In genomic region chr5:8368328-8368692, GRCm38 (mm10) we compare ENCODE assay signal across 8 mouse cellular contexts. TPM values are rescaled to one million over a fixed set of nuclear protein-coding genes. Genes with fewer than 3 reads are reported as not detected.
A peak's percentile ranks its signal among the peaks of the same experiment; 100 is the strongest.
DNase-seq lines count a peak whose midpoint lies in the region; ATAC-seq and TF ChIP-seq lines count a peak whose summit lies in the region.

No protein-coding gene starts in this region.

- peaks cover 14% of the 10 kb centered on the region for H3K27me3 ChIP-seq in heart, embryonic 13.5 days (replicated peaks)
- peaks cover 19% of the 10 kb centered on the region; the same call in 1 of the 2 replicates for H3K27me3 ChIP-seq in hindbrain, embryonic 10.5 days (ENCODE audit: insufficient read depth, poor library complexity, severe bottlenecking)
- peaks cover 19% of the 10 kb centered on the region for H3K27me3 ChIP-seq in liver, postnatal 0 days (ENCODE audit: insufficient read depth, low read length)

- no peak overlapping the region for H3K27ac ChIP-seq in heart, embryonic 13.5 days (replicated peaks)
- H3K27ac ChIP-seq in ES-E14 (ENCODE audit: insufficient read depth, low read depth, low read length, poor library complexity, severe bottlenecking), result no peak overlapping the region
- peak overlapping the region; percentile 87 for H3K27ac ChIP-seq in hindbrain, embryonic 10.5 days
- no peak overlapping the region for H3K27ac ChIP-seq in liver, postnatal 0 days (ENCODE audit: low read depth)

- peak overlapping the region; percentile 85 for H3K4me3 ChIP-seq in heart, embryonic 13.5 days
- H3K4me3 ChIP-seq in ES-E14 (ENCODE audit: insufficient read depth in 1 of 2, low read depth in 1 of 2, low read length in 2 of 2, poor library complexity in 1 of 2, severe bottlenecking in 1 of 2), result peak overlapping the region; percentile 76 to 86; a peak in 3 of 4 replicates
- peak overlapping the region; percentile 74 for H3K4me3 ChIP-seq in hindbrain, embryonic 10.5 days
- peak overlapping the region; percentile 45 for H3K4me3 ChIP-seq in liver, postnatal 0 days (ENCODE audit: low read depth, low read length)

- H3K9me3 ChIP-seq in heart, embryonic 13.5 days, result no peaks in the 10 kb centered on the region
- H3K9me3 ChIP-seq in ES-E14 (ENCODE audit: control insufficient read depth, insufficient read depth, low read depth, low read length), result no peaks in the 10 kb centered on the region
- H3K9me3 ChIP-seq in hindbrain, embryonic 10.5 days, result no peaks in the 10 kb centered on the region
- H3K9me3 ChIP-seq in liver, postnatal 0 days (ENCODE audit: low read length), result no peaks in the 10 kb centered on the region

- no peak for ATAC-seq in heart, embryonic 13.5 days (ENCODE audit: extremely low read depth, insufficient number of reproducible peaks, low FRiP score, low TSS enrichment)
- no peak for ATAC-seq in liver, postnatal 0 days
- no peak for ATAC-seq in monocyte, adult 5-6 weeks (replicated peaks; ENCODE audit: insufficient number of reproducible peaks, low FRiP score, low TSS enrichment, poor library complexity, severe bottlenecking)
- no peak for ATAC-seq in erythroid progenitor cell, adult 5-6 weeks (replicated peaks; ENCODE audit: low FRiP score, poor library complexity, severe bottlenecking)

- 38% methylated on average over 7 of the region's 7 CpGs for WGBS in heart, embryonic 13.5 days
- 38% methylated on average over 7 of the region's 7 CpGs for WGBS in hindbrain, embryonic 10.5 days
- WGBS in liver, postnatal 0 days (ENCODE audit: insufficient replicate concordance), result 45% methylated on average over 7 of the region's 7 CpGs

- DNase-seq in heart, adult 9 months (ENCODE audit: low spot score in 2 of 2), result no peak
- no peak for DNase-seq in ES-E14 (ENCODE audit: low read depth, low spot score)
- DNase-seq in hindbrain, embryonic 10.5 days (ENCODE audit: low spot score), result no peak
- DNase-seq in liver, postnatal 0 days, result no peak
- DNase-seq in cerebellum, postnatal 4 days (ENCODE audit: low spot score in 2 of 2), result no peak

- H3K4me2 ChIP-seq in heart, embryonic 13.5 days, result peak overlapping the region; percentile 93
- H3K4me2 ChIP-seq in liver, postnatal 0 days (ENCODE audit: low read depth, low read length), result peak overlapping the region; percentile 76; the same call in 1 of the 2 replicates

- H3K36me3 ChIP-seq in heart, embryonic 13.5 days, result no peaks in the 10 kb centered on the region
- H3K36me3 ChIP-seq in ES-E14 (ENCODE audit: control insufficient read depth, insufficient read depth, low read length, poor library complexity, severe bottlenecking), result no peaks in the 10 kb centered on the region
- H3K36me3 ChIP-seq in hindbrain, embryonic 10.5 days, result no peaks in the 10 kb centered on the region
- H3K36me3 ChIP-seq in liver, postnatal 0 days (replicated peaks; ENCODE audit: insufficient read depth, low read length), result no peaks in the 10 kb centered on the region

- H3K4me1 ChIP-seq in heart, embryonic 13.5 days, result peaks cover 4% of the 10 kb centered on the region; the same call in 1 of the 2 replicates
- H3K4me1 ChIP-seq in ES-E14 (ENCODE audit: control insufficient read depth in 2 of 2, insufficient read depth in 2 of 2, low read length in 2 of 2, poor library complexity in 1 of 2), result no peaks in the 10 kb centered on the region
- peaks cover 7% of the 10 kb centered on the region for H3K4me1 ChIP-seq in hindbrain, embryonic 10.5 days (replicated peaks)
- no peaks in the 10 kb centered on the region; the same call in 1 of the 2 replicates for H3K4me1 ChIP-seq in liver, postnatal 0 days (ENCODE audit: insufficient read depth)

- no peak for TF ChIP-seq CTCF in liver, postnatal 0 days (IDR thresholded peaks at IDR 0.05; ENCODE audit: low read depth)

- TF ChIP-seq EP300 in liver, postnatal 0 days (IDR thresholded peaks at IDR 0.05; ENCODE audit: low read depth), result no peak

- peak overlapping the region; percentile 86 for H3K9ac ChIP-seq in heart, embryonic 13.5 days
- no peak overlapping the region for H3K9ac ChIP-seq in ES-E14 (ENCODE audit: insufficient read depth, low read depth, low read length, poor library complexity, severe bottlenecking)
- no peak overlapping the region for H3K9ac ChIP-seq in liver, postnatal 0 days (replicated peaks)

- in situ Hi-C loops in ES-E14 (cut with MboI; ENCODE audit: low sequenced_read_pairs in 2 of 2, unreplicated experiment in 2 of 2), result no loop called here

TF ChIP-seq in ES-E14, 5 proteins besides CTCF, POLR2A, EP300 and RAD21:
- TF ChIP-seq ZNF384 (IDR thresholded peaks at IDR 0.05; ENCODE audit: low read depth, low read length) (no peak), HCFC1 (IDR thresholded peaks at IDR 0.05; ENCODE audit: borderline replicate concordance, insufficient read depth, low read length) (no peak), MAFK (IDR thresholded peaks at IDR 0.05; ENCODE audit: insufficient read depth, low read depth, low read length) (no peak), CHD2 (IDR thresholded peaks at IDR 0.05; ENCODE audit: low read depth, low read length) (no peak), ZC3H11A (IDR thresholded peaks at IDR 0.05; ENCODE audit: borderline replicate concordance, low read depth, low read length) (no peak)

RNA-seq across cellular contexts. Expression of gene Adam22, which starts 0.3 kb away (rescaled TPM):
- 6.9 TPM in 2 replicates for polyA plus RNA-seq in heart, embryonic 13.5 days (2015; fragmentation: Nextera tagmentation; extraction: Ambion mirVana)
- total RNA-seq in ES-E14 (2012; rRNA removed), result 11.5 and 14.9 TPM in 2 replicates
- 6.9 and 10.6 TPM in 2 replicates for polyA plus RNA-seq in hindbrain, embryonic 10.5 days (2016; fragmentation: Nextera tagmentation; extraction: Ambion mirVana)
- polyA plus RNA-seq in liver, postnatal 0 days (2015; fragmentation: Nextera tagmentation; extraction: Ambion mirVana), result 0.15 and 0.33 TPM in 2 replicates
- 0.10 to 0.32 TPM in 2 of 3 replicates, not detected in the other for total RNA-seq in monocyte, adult 5-6 weeks (2017)
- 11.9 TPM in 1 of 2 replicates, not detected in the other for total RNA-seq in erythroid progenitor cell, adult 5-6 weeks (2015; ENCODE audit: low replicate concordance)
- 0.38 and 1.5 TPM in 2 replicates for total RNA-seq in erythroid progenitor cell, adult 5-6 weeks (2017; ENCODE audit: low replicate concordance)

RNA-seq across cellular contexts. Expression of gene Dbf4, which starts 54.2 kb away (rescaled TPM):
- 26.6 and 27.5 TPM in 2 replicates for polyA plus RNA-seq in heart, embryonic 13.5 days (2015; fragmentation: Nextera tagmentation; extraction: Ambion mirVana)
- total RNA-seq in ES-E14 (2012; rRNA removed), result 109 and 114 TPM in 2 replicates
- polyA plus RNA-seq in hindbrain, embryonic 10.5 days (2016; fragmentation: Nextera tagmentation; extraction: Ambion mirVana), result 44.8 and 60.7 TPM in 2 replicates
- polyA plus RNA-seq in liver, postnatal 0 days (2015; fragmentation: Nextera tagmentation; extraction: Ambion mirVana), result 14.0 TPM in 2 replicates
- 47.4 to 70.3 TPM (median 66.5 TPM) in 3 replicates for total RNA-seq in monocyte, adult 5-6 weeks (2017)
- total RNA-seq in erythroid progenitor cell, adult 5-6 weeks (2015; ENCODE audit: low replicate concordance), result 209 and 239 TPM in 2 replicates
- total RNA-seq in erythroid progenitor cell, adult 5-6 weeks (2017; ENCODE audit: low replicate concordance), result 228 and 308 TPM in 2 replicates

RNA-seq across cellular contexts. Expression of gene Slc25a40, which starts 54.3 kb away (rescaled TPM):
- 10.6 and 11.5 TPM in 2 replicates for polyA plus RNA-seq in heart, embryonic 13.5 days (2015; fragmentation: Nextera tagmentation; extraction: Ambion mirVana)
- 24.7 and 27.2 TPM in 2 replicates for total RNA-seq in ES-E14 (2012; rRNA removed)
- 6.7 and 9.3 TPM in 2 replicates for polyA plus RNA-seq in hindbrain, embryonic 10.5 days (2016; fragmentation: Nextera tagmentation; extraction: Ambion mirVana)
- polyA plus RNA-seq in liver, postnatal 0 days (2015; fragmentation: Nextera tagmentation; extraction: Ambion mirVana), result 2.9 and 3.1 TPM in 2 replicates
- total RNA-seq in monocyte, adult 5-6 weeks (2017), result 6.6 to 19.0 TPM (median 10.3 TPM) in 3 replicates
- total RNA-seq in erythroid progenitor cell, adult 5-6 weeks (2015; ENCODE audit: low replicate concordance), result 25.9 and 36.9 TPM in 2 replicates
- 27.5 and 36.5 TPM in 2 replicates for total RNA-seq in erythroid progenitor cell, adult 5-6 weeks (2017; ENCODE audit: low replicate concordance)
